Mouse (Mus musculus): ENCODE measurements around the gene Olfr373.

Gene Olfr373

GRCm38 (mm10) chr8:72134756-72135445 lies 51.9 kb downstream of the Olfr373 start, which contains the start of gene Tpm4:
Tpm4 (plus strand) TSS chr8:72134975.
- DNase-seq: peak; percentile 71

- DNase-seq: peak; percentile 46
These were observed 52.7 kb downstream of the Olfr373 start for GRCm38 (mm10) chr8:72135446-72136301.

GRCm38 (mm10) chr8:72136302-72136978 lies 53.5 kb downstream of the Olfr373 start:
- DNase-seq: peak; percentile 48

GRCm38 (mm10) chr8:72137431-72137830 lies 54.5 kb downstream of the Olfr373 start:
- DNase-seq: no peak

- no peak for DNase-seq
These were observed 55.5 kb downstream of the Olfr373 start for GRCm38 (mm10) chr8:72138456-72138855.

- no peak for DNase-seq
These were observed 60.4 kb downstream of the Olfr373 start for GRCm38 (mm10) chr8:72143256-72143824.

GRCm38 (mm10) chr8:72144345-72144975 lies 61.5 kb downstream of the Olfr373 start:
- no peak for DNase-seq

GRCm38 (mm10) chr8:72145511-72145910 lies 62.5 kb downstream of the Olfr373 start:
- no peak for DNase-seq

- DNase-seq: no peak
These were observed 63.1 kb downstream of the Olfr373 start for GRCm38 (mm10) chr8:72146056-72146455.

- no peak for DNase-seq
These were observed 63.6 kb downstream of the Olfr373 start for GRCm38 (mm10) chr8:72146556-72146955.

GRCm38 (mm10) chr8:72147266-72147665 lies 64.3 kb downstream of the Olfr373 start:
- no peak for DNase-seq

- no peak for DNase-seq
These were observed 66.1 kb downstream of the Olfr373 start for GRCm38 (mm10) chr8:72149056-72149455.

- no peak for DNase-seq
These were observed 68.6 kb downstream of the Olfr373 start for GRCm38 (mm10) chr8:72151418-72152078.
